Mouse (Mus musculus): ENCODE measurements around the gene Snai3. TPM values are rescaled to one million over a fixed set of nuclear protein-coding genes. Genes with fewer than 3 reads are reported as not detected.

The Snai3 gene
- total RNA-seq, 2 experiments from 2014 or later = 0.30 TPM; not detected in 1

DNA sequence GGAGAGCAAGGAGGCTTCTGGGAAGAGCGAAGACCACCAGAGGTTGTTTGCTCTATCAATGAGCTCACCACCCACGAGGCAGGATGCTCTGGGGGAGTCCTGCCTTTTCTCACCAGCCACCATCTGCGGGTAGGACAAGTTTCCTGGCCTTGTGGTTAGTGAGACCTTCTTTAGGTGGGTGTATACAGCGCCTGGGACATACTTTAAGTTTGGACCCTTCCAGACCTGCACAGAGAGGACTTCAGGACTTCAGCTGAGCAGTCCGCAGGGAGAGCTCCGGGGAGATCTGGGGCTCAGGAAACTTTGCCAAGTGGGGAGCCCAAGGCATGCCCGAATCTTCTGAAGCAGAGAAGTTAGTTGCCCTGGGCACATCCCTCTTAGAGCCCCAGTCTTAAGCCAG lies 543 bp downstream of the Snai3 start:
- ATAC-seq (replicated peaks; ENCODE audit: poor library complexity) = no peak

DNA sequence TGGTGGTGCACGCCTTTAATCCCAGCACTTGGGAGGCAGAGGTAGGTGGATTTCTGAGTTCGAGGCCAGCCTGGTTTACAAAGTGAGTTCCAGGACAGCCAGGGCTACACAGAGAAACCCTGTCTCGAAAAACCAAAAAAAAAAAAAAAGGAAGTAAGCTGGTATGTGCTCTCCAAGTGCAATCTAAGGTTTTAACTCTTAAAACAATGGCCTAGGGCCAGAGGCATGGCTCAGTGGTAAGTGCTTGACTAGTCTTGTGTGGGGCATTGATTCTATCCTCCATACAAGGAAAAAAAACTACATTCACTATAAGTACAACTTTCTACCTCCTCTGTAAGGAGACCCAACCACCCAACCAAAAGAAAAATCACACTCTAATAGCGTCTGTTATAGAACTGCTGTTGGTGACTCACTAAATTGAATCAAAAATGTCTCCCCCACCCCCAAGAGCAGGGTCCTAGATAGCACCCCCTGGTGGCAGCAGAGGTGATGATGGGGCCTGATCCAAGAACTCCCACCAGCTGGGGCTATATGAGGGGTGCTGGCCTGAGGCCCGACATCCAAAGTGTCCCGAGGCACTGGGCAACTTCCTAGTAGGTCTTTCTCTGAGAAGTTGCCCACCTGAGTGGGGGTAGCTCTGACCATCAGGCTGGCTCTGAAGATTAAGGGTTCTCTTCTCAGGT lies 1.2 kb downstream of the Snai3 start:
- no peak for ATAC-seq (replicated peaks; ENCODE audit: poor library complexity)

DNA sequence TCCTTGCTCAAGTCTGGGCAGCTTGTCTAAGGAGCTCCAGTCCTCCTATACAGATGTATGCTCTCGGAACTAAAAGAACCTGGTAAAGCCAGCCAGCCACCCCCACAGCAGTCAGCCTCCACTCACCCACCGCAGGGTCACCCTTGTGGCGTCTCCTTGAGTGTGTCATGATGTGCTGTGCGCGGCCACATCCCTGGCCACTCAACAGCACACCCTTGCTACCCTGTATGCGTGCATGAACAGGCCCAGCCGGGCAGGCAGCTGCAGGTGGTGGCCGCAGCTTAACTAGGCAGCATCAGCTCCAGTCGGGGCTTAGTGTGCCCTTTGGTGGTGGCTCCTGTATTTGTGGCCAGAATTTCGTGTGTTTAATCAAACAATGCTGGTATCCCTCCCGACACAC lies 3.4 kb downstream of the Snai3 start:
- no peak for ATAC-seq (replicated peaks; ENCODE audit: poor library complexity)

- ATAC-seq (replicated peaks; ENCODE audit: poor library complexity) = peak; percentile 50
Observed at GRCm38 (mm10) chr8:122454409-122454808, 6.1 kb downstream of the Snai3 start.

GRCm38 (mm10) chr8:122452154-122452553 lies 8.4 kb downstream of the Snai3 start:
- no peak for ATAC-seq (replicated peaks; ENCODE audit: poor library complexity)

- ATAC-seq (replicated peaks; ENCODE audit: poor library complexity) = no peak
Observed at GRCm38 (mm10) chr8:122451161-122451703, 9.3 kb downstream of the Snai3 start.

DNA sequence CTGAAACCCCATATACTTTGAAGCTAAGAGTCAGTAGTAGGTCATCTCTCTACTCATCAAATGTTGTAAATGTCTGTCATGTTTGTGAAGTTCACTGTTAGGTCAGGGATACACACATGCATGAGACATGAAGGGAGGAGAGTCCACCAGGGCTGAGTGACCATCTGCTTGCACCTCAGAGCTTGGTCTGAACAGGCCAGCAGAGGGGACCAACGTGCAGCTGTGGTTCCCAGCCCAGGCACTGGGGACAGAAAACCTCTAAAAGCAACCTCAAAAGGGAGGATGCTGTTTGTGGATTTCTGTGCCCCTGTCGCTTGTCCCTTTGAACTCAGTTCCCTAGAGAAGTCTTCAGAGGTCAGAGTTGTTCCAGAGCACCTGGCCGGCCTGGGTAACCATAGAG lies 15.3 kb downstream of the Snai3 start:
- ATAC-seq (replicated peaks; ENCODE audit: poor library complexity) = no peak

- ATAC-seq (replicated peaks; ENCODE audit: poor library complexity) = peak; percentile 67
Observed at GRCm38 (mm10) chr8:122444058-122444748, 16.3 kb downstream of the Snai3 start.

- ATAC-seq (replicated peaks; ENCODE audit: poor library complexity) = peak; percentile 90
Observed at GRCm38 (mm10) chr8:122443262-122444006, 17.1 kb downstream of the Snai3 start, which contains the start of gene Mvd. TSS of gene Mvd (minus strand) at chr8:122443422.

DNA sequence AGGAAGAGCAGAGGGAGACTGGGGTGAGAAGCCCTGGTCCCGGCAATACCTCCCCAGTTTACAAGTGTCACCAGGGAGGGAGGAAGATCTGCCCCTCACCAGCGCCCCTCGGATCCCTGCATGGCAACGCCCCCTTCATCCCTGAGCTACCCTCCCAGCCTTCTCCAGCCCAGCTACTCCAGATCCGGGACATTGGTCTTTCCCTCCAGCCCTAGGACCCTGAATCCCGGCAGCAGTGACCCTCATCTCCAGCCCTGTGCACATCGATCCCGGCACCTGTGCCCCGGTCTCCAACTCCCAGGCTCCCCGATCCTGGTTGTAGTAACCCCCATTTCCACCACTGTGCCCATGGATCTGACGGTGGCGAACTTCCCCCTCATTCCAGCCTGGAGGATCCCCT lies 17.8 kb downstream of the Snai3 start:
- ATAC-seq (replicated peaks; ENCODE audit: poor library complexity) = no peak

DNA sequence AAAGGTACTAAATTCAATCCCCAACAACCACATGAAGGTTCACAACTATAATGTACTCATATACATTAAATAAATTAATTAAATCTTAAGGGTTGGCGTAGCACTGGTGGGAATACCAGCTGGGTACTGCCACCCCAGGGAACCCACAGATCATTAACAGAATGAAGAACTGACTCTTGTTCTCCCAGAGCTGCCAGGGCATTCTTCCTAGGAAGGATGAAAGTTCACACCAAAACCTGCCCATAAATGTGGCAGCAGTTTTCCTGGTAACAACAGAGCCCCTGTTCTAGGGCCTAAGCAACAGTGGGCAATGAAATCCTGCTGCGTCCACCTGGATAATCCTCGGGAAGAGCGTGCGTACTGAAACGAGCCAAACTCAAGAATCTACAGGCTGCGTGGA lies 18.2 kb downstream of the Snai3 start:
- no peak for ATAC-seq (replicated peaks; ENCODE audit: poor library complexity)

- ATAC-seq (replicated peaks; ENCODE audit: poor library complexity) = no peak
Observed at GRCm38 (mm10) chr8:122441326-122441725, 19.2 kb downstream of the Snai3 start.

DNA sequence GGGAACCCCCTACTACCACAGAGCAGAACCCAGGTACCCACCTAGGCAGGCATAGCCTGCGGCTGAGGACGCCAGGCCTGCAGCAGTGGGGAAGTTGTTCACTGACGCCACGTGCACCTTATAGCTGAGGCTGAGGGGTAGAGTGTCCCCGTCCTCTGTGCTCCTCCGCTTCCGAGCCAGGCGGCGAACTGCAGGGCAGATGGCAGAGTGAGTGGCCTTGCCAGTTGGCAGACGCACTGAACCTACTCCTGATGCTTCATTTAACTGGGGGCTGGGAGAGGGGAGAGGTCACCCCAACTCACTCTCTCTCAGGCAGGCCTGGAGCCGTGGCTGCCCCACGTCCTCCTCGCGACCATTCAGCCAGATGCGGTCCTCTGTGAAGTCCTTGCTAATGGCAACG lies 21.2 kb downstream of the Snai3 start:
- ATAC-seq (replicated peaks; ENCODE audit: poor library complexity) = no peak

GRCm38 (mm10) chr8:122437708-122438331 lies 22.7 kb downstream of the Snai3 start:
- peak; percentile 63 for ATAC-seq (replicated peaks; ENCODE audit: poor library complexity)

- ATAC-seq (replicated peaks; ENCODE audit: poor library complexity) = no peak
Observed at GRCm38 (mm10) chr8:122436586-122437125, 23.9 kb downstream of the Snai3 start.

- ATAC-seq (replicated peaks; ENCODE audit: poor library complexity) = no peak
Observed at GRCm38 (mm10) chr8:122436146-122436545, 24.4 kb downstream of the Snai3 start.

- no peak for ATAC-seq (replicated peaks; ENCODE audit: poor library complexity)
Observed at GRCm38 (mm10) chr8:122435375-122435774, 25.2 kb downstream of the Snai3 start.

DNA sequence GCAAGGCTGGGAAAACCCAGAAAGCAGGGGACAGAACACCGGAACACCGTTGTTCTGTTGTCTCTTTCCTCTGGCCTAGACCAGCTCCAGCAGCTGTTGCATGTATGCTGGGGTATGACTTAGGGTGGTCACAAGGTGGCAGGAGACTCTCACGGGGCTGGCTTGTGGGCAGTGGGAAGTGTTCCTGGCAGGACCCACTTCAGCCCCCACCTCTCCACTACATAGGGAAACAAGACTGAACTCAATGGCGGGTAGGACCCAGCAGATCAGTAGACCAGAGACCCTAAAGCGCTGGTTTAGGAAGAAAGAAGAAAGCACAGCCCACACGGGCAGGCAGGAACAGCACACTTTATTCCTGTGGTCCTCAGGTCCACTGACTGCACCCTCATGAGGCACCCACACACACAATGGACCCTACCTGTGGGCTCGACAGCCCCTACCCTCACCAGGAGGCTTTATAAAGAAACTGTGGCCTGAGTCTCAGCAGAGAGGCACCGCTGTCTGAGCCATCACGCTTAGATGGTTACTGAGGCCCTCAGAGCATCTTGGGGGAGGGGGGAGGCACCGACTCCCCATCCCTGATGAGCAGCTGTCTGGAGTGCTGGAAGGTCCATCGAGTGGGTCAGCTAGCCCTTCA lies 27.1 kb downstream of the Snai3 start:
- peak; percentile 25; the same call in 1 of the 2 replicates for ATAC-seq (replicated peaks; ENCODE audit: poor library complexity)

DNA sequence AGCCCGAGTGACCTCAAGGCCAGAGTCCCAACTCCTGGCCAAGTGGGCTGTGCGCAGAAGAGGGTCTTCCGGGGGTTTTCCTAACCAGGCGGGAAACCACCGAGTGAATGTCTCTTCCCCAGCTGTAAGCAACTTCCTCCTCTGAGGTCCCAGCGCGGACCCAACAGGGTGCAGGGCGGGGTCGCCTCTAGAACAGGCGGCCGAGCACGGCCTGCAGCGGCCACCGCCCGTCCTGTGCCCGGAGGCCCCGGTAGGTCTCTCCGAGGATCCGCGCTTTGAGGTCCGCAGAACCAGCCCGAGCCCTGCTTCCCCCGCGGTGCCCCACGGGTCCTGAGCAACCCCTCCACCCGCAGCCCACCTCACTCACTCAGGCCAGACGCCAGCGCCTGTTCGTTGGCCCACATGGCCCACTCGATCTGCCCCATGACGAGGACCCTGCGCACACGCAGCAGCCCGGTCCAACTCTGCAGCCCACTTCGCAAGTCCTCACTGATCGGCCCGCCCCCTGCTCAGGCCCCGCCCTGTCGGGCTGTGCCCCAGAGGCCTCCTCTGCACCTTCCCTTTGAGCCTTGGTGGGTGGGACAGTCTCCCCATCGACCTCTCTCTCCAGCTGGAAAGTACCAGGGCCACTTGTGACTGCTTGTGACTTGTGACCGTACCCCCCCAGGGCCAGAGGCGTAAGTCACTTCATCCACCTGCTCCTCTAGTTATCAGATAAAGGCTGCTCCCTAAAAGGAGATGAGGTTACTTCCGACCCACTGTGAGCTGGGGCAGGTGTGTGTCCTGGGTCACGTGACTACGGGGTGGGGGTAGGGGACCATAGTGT lies 27.9 kb downstream of the Snai3 start, which contains the start of gene Cyba:
Gene Cyba (minus strand): TSS at position 488 of the 826 bp plus-strand sequence.
- ATAC-seq (replicated peaks; ENCODE audit: poor library complexity) = peak; percentile 56

Data from megakaryocyte progenitor cell, adult 5-6 weeks (primary cell).